Mouse (Mus musculus) gastrocnemius, adult 18-20 months (tissue): Measurements from ENCODE around the gene Umad1. TPM values are rescaled to one million over a fixed set of nuclear protein-coding genes. Genes with fewer than 3 reads are reported as not detected.

Experiments used
- DNase-seq: peaks from one replicate; pipeline ENCODE4 v3.0.0; 2021; ENCODE audit warnings: low spot score
- total RNA-seq, 2 experiments: library from RNA; stranded (reverse); gene quantifications; 2 replicates each; pipeline ENCODE4 v1.2.3; 2021

Umad1 gene
- total RNA-seq, 2 experiments from 2014 or later, result 12.1 to 16.1 TPM

DNA sequence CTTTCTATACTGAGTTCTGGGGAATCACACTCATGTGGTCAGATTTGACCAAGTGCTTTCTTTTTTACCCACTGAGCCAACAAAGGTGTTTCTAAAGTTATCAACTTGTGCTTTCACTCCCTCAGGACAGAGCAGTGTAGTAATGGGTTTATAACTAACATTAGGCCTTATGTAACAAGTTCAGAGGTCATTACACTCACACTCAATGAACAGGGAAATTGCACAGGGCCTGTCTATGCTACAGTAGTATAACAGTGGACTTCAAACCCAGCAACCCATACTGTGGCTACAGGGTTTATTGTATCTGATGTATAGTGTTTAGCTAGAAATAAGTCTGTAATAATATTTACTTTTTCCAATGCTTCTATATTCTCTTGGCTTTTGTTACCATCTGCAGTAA is 247.5 kb downstream of the Umad1 start:
- DNase-seq, result no peak

Other genes starting within 250 kb of the Umad1 start
- under 1 TPM; 0.21 to 0.24 TPM for gene Col28a1, start 66.7 kb upstream of the Umad1 start, total RNA-seq
- gene Mios, start 50.1 kb upstream of the Umad1 start, total RNA-seq, result 10 to 100 TPM; 16.6 to 17.0 TPM
- 1 to 10 TPM; 8.2 to 9.0 TPM for gene Rpa3, start 115 bp upstream of the Umad1 start, total RNA-seq
- under 1 TPM in 1 of 2 experiments, not detected in 1; 0.38 TPM for gene Gm45062, start 162 bp downstream of the Umad1 start, total RNA-seq